Mouse (Mus musculus) left cerebral cortex, adult 2 months (tissue): ENCODE measurements around the gene Rapsn. TPM values are rescaled to one million over a fixed set of nuclear protein-coding genes. Genes with fewer than 3 reads are reported as not detected.

ENCODE experiments used
- DNase-seq, 2 experiments: peaks; one replicate each; pipeline ENCODE4 v3.0.0; 2021 to 2022; ENCODE audit warnings: low spot score in 2 of 2, mixed read lengths in 1 of 2; ENCODE audit errors: extremely low spot score in 1 of 2
- H3K27ac ChIP-seq: fragments of 200-600 bp; 2 replicates; pipeline ENCODE4 v1.8.1; 2022
- H3K4me3 ChIP-seq: fragments of 200-600 bp; 2 replicates; pipeline ENCODE4 v1.8.1; 2022
- CTCF ChIP-seq: fragments of 200-600 bp; IDR thresholded peaks from 2 replicates; pipeline ENCODE4 v1.8.1; 2022; ENCODE audit warnings: antibody characterized with exemption, mild to moderate bottlenecking, moderate library complexity
- intact Hi-C: fragments of 180-260 bp; cut with DNase I; formaldehyde crosslinking; loops from one replicate; pipeline ENCODE4 v1.15.1; 2025
- total RNA-seq, 2 experiments: library from RNA; stranded (reverse); gene quantifications; 2 replicates each; pipeline ENCODE4 v1.2.3; 2021

Rapsn gene
- total RNA-seq, 2 experiments from 2014 or later, result 0.44 to 0.57 TPM

GRCm38 (mm10) chr2:91058435-91058834 lies 23.0 kb downstream of the Rapsn start:
- DNase-seq, result no peak
- no peak overlapping the region for H3K27ac ChIP-seq
- no peak overlapping the region for H3K4me3 ChIP-seq
- intact Hi-C loops, result no loop called here
- no peak for TF ChIP-seq CTCF

GRCm38 (mm10) chr2:91059376-91059775 lies 24.0 kb downstream of the Rapsn start:
- intact Hi-C loops, result no loop called here
- Histone ChIP-seq H3K4me3 (no peak overlapping the region), H3K27ac (no peak overlapping the region)
- TF ChIP-seq CTCF, result no peak
- DNase-seq, result no peak

GRCm38 (mm10) chr2:91060544-91061355 lies 25.3 kb downstream of the Rapsn start:
- TF ChIP-seq CTCF, result peak; percentile 75
- intact Hi-C loops, result loop anchor here (1.0 to 2.0 kb wide), 2 partner anchors 146 to 195 kb away; no protein-coding TSS in a partner anchor

GRCm38 (mm10) chr2:91061849-91062481 lies 26.5 kb downstream of the Rapsn start:
- TF ChIP-seq CTCF, result no peak
- Histone ChIP-seq H3K4me3 (no peak overlapping the region), H3K27ac (peak overlapping the region; percentile 71; the same call in 1 of the 2 replicates)
- DNase-seq, result no peak
- intact Hi-C loops, result loop anchor here (1.0 to 2.0 kb wide), 2 partner anchors 147 to 197 kb away; no protein-coding TSS in a partner anchor

More at GRCm38 (mm10) chr2:91060544-91061355, 25.3 kb downstream of the Rapsn start:
- DNase-seq, result peak; percentile 61 to 74
- H3K27ac ChIP-seq, result peak overlapping the region; percentile 71
- H3K4me3 ChIP-seq, result no peak overlapping the region

- TF ChIP-seq CTCF, result no peak
- no peak for DNase-seq
- H3K27ac ChIP-seq, result no peak overlapping the region; the same call in 1 of the 2 replicates
- H3K4me3 ChIP-seq, result no peak overlapping the region
- intact Hi-C loops, result no loop called here
Measured at GRCm38 (mm10) chr2:91062779-91063606, 27.6 kb downstream of the Rapsn start.

GRCm38 (mm10) chr2:91064211-91064610 lies 28.8 kb downstream of the Rapsn start:
- Histone ChIP-seq H3K4me3 (no peak overlapping the region), H3K27ac (no peak overlapping the region)
- TF ChIP-seq CTCF, result peak; percentile 22
- intact Hi-C loops, result no loop called here
- DNase-seq, result no peak

- TF ChIP-seq CTCF, result peak; percentile 78
- Histone ChIP-seq H3K4me3 (no peak overlapping the region), H3K27ac (peak overlapping the region; percentile 57; the same call in 1 of the 2 replicates)
- peak in 1 of 2 experiments; percentile 57 for DNase-seq
- intact Hi-C loops, result no loop called here
Measured at GRCm38 (mm10) chr2:91065544-91065943, 30.1 kb downstream of the Rapsn start.

- no peak for DNase-seq
- no peak for TF ChIP-seq CTCF
- H3K27ac ChIP-seq, result no peak overlapping the region
- intact Hi-C loops, result no loop called here
- no peak overlapping the region for H3K4me3 ChIP-seq
Measured at GRCm38 (mm10) chr2:91066455-91066854, 31.0 kb downstream of the Rapsn start.

- DNase-seq, result no peak
- Histone ChIP-seq H3K4me3 (peak overlapping the region; percentile 89), H3K27ac (no peak overlapping the region; the same call in 1 of the 2 replicates)
- intact Hi-C loops, result no loop called here
- no peak for TF ChIP-seq CTCF
Measured at GRCm38 (mm10) chr2:91068162-91068871, 32.9 kb downstream of the Rapsn start.

GRCm38 (mm10) chr2:91068872-91069165 lies 33.4 kb downstream of the Rapsn start:
- TF ChIP-seq CTCF, result no peak
- no peak for DNase-seq
- peak overlapping the region; percentile 80; the same call in 1 of the 2 replicates for H3K27ac ChIP-seq
- intact Hi-C loops, result no loop called here
- peak overlapping the region; percentile 89 for H3K4me3 ChIP-seq
